Mouse (Mus musculus): ENCODE data around the gene C730034F03Rik.

- TF ChIP-seq CTCF (conservative IDR thresholded peaks at IDR 0.05; ENCODE audit: low read length) (peak; percentile 27), NANOG (IDR thresholded peaks at IDR 0.05; ENCODE audit: borderline replicate concordance, low read length) (no peak)
These were observed 34.2 kb downstream of the C730034F03Rik start for GRCm38 (mm10) chr15:89463334-89464235.

Measured in E14TG2a.4 (cell line).